Mouse (Mus musculus) heart, adult 2 months (tissue): ENCODE measurements around the gene Gm42906.

Experiments
- CTCF ChIP-seq: fragments of 200-600 bp; IDR thresholded peaks from 2 replicates; pipeline ENCODE4 v1.8.1; 2022; ENCODE audit warnings: antibody characterized with exemption, mild to moderate bottlenecking, moderate library complexity
- EP300 ChIP-seq: fragments of 200-500 bp; IDR thresholded peaks from 2 replicates; pipeline ENCODE4 v1.6.1; 2011; ENCODE audit warnings: low read depth, low read length, control low read depth; ENCODE audit not compliant: insufficient read depth

GRCm38 (mm10) chr5:151202925-151203324 lies 225.0 kb downstream of the Gm42906 start:
- TF ChIP-seq EP300: no peak
- TF ChIP-seq CTCF: no peak
